Mouse (Mus musculus): ENCODE results near the gene Plekhg1. TPM values are rescaled to one million over a fixed set of nuclear protein-coding genes. Genes with fewer than 3 reads are reported as not detected.

Gene Plekhg1
- total and polyA plus RNA-seq, 2 experiments from 2014 or later, result 6.8 to 14.8 TPM

DNA sequence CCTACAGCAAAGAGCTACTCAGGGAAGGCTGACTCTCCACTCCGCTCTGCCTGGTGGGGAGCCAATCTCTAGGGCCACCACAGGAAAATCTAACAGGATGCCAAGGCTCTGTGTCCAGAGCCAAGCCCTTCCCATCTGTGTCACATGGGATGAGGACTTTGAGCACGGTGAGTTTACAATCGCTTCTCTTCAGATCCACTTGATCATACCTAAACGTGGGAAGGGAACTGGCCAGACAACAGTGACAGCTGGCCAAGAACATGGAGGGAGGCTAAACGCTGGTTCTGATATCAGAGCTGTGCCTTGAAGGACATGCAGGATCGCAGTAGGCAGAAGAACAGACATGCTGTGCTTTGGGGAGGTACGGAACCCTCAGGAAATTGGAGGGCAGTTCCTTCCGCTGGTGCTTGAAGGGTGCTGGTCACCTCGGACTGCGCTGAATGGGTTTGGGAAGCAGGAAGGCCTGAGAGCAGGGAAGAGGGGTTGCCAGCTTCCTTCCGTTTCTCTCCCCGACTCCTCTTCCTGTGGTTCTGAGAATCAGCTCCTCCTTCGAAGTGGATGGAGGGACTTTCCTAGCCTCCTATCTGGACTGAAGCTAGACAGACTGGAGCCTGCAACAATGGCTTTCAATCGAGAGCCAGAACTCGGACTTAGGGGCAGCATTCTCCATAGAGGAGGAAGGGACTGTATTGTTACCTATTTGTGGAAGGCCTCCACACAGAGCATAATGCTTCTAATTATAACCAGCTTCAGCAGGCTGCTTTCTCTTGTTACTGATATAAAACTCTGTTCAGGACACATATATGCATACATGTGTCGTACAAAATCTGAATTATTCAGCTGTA lies 21.9 kb upstream of the Plekhg1 start:
- Histone ChIP-seq H3K4me1 (ENCODE audit: insufficient read depth, low read length) (no peaks in the 10 kb centered on the region; the same call in 1 of the 2 replicates), H3K9me3 (ENCODE audit: low read length) (no peaks in the 10 kb centered on the region), H3K36me3 (ENCODE audit: insufficient read depth, low read length) (no peaks in the 10 kb centered on the region), H3K4me2 (ENCODE audit: low read depth, low read length) (peak overlapping the region; percentile 25; the same call in 1 of the 2 replicates), H3K9ac (replicated peaks; ENCODE audit: low read length) (no peak overlapping the region), H3K27me3 (ENCODE audit: insufficient read depth, low read length) (no peaks in the 10 kb centered on the region), H3K4me3 (ENCODE audit: low read length) (no peak overlapping the region), H3K27ac (peak overlapping the region; percentile 45)
- 58% methylated on average over 16 of the region's 16 CpGs for WGBS
- ATAC-seq, result peak; percentile 88
- TF ChIP-seq CTCF (IDR thresholded peaks at IDR 0.05; ENCODE audit: low read depth), result no peak
- peak; percentile 68 for DNase-seq (ENCODE audit: low spot score)

DNA sequence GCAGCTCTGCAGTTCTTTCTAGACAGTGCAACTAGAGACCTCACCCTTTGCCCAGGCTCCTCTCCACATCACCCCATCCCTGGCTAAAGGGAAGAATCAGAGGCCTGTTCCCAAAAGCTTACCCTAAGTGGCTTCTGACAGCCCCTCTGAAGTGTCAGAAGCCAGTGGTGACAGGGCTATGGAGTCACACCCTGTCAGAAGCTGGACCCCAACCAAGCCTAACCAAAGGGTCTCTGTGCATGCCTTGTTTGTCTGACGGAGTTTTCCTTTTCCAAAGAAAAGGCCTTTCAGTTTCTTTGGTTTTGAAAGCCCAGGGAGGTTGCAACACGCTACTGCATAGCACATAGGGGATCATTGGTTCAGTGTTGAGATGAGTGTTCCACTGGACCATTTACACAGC lies 19.9 kb upstream of the Plekhg1 start:
- no peak overlapping the region for H3K27ac ChIP-seq
- no peak overlapping the region for H3K4me3 ChIP-seq (ENCODE audit: low read length)
- no peak for TF ChIP-seq CTCF (IDR thresholded peaks at IDR 0.05; ENCODE audit: low read depth)
- H3K36me3 ChIP-seq (ENCODE audit: insufficient read depth, low read length), result no peaks in the 10 kb centered on the region
- H3K27me3 ChIP-seq (ENCODE audit: insufficient read depth, low read length), result no peaks in the 10 kb centered on the region
- no peak overlapping the region for H3K9ac ChIP-seq (replicated peaks; ENCODE audit: low read length)
- ATAC-seq (peak; percentile 39; the same call in 1 of the 2 replicates), DNase-seq (ENCODE audit: low spot score) (no peak)
- no peak overlapping the region for H3K4me2 ChIP-seq (ENCODE audit: low read depth, low read length)
- 50% methylated on average over 2 of the region's 2 CpGs for WGBS
- H3K4me1 ChIP-seq (ENCODE audit: insufficient read depth, low read length), result no peaks in the 10 kb centered on the region; the same call in 1 of the 2 replicates
- H3K9me3 ChIP-seq (ENCODE audit: low read length), result no peaks in the 10 kb centered on the region

GRCm38 (mm10) chr10:3722339-3722738 lies 17.8 kb upstream of the Plekhg1 start:
- no peaks in the 10 kb centered on the region for H3K27me3 ChIP-seq (ENCODE audit: insufficient read depth, low read length)
- no peak for ATAC-seq
- TF ChIP-seq CTCF (IDR thresholded peaks at IDR 0.05; ENCODE audit: low read depth), result no peak

GRCm38 (mm10) chr10:3724665-3725064 lies 15.5 kb upstream of the Plekhg1 start:
- H3K4me1 ChIP-seq (ENCODE audit: insufficient read depth, low read length), result no peaks in the 10 kb centered on the region
- H3K4me3 ChIP-seq (ENCODE audit: low read length), result no peak overlapping the region
- H3K27ac ChIP-seq, result no peak overlapping the region
- no peaks in the 10 kb centered on the region for H3K27me3 ChIP-seq (ENCODE audit: insufficient read depth, low read length)
- no peak for ATAC-seq
- H3K9ac ChIP-seq (replicated peaks; ENCODE audit: low read length), result no peak overlapping the region
- WGBS, result 86% methylated on average over 1 of the region's 1 CpGs
- H3K4me2 ChIP-seq (ENCODE audit: low read depth, low read length), result no peak overlapping the region
- TF ChIP-seq CTCF (IDR thresholded peaks at IDR 0.05; ENCODE audit: low read depth), result no peak
- no peaks in the 10 kb centered on the region for H3K36me3 ChIP-seq (ENCODE audit: insufficient read depth, low read length)
- no peaks in the 10 kb centered on the region for H3K9me3 ChIP-seq (ENCODE audit: low read length)
- DNase-seq (ENCODE audit: low spot score), result no peak

More at GRCm38 (mm10) chr10:3722339-3722738, 17.8 kb upstream of the Plekhg1 start:
- 16% methylated on average over 2 of the region's 2 CpGs for WGBS
- Histone ChIP-seq H3K4me3 (ENCODE audit: low read length) (no peak overlapping the region), H3K4me2 (ENCODE audit: low read depth, low read length) (no peak overlapping the region), H3K27ac (peak overlapping the region; percentile 15; the same call in 1 of the 2 replicates), H3K9ac (replicated peaks; ENCODE audit: low read length) (no peak overlapping the region), H3K4me1 (ENCODE audit: insufficient read depth, low read length) (no peaks in the 10 kb centered on the region), H3K9me3 (ENCODE audit: low read length) (no peaks in the 10 kb centered on the region), H3K36me3 (ENCODE audit: insufficient read depth, low read length) (no peaks in the 10 kb centered on the region)
- no peak for DNase-seq (ENCODE audit: low spot score)

GRCm38 (mm10) chr10:3729666-3730065 lies 10.5 kb upstream of the Plekhg1 start:
- no peaks in the 10 kb centered on the region for H3K36me3 ChIP-seq (ENCODE audit: insufficient read depth, low read length)
- no peaks in the 10 kb centered on the region for H3K4me1 ChIP-seq (ENCODE audit: insufficient read depth, low read length)
- ATAC-seq (no peak), DNase-seq (ENCODE audit: low spot score) (no peak)
- H3K4me3 ChIP-seq (ENCODE audit: low read length), result no peak overlapping the region
- WGBS, result 68% methylated on average over 3 of the region's 3 CpGs
- no peaks in the 10 kb centered on the region for H3K27me3 ChIP-seq (ENCODE audit: insufficient read depth, low read length)
- H3K4me2 ChIP-seq (ENCODE audit: low read depth, low read length), result no peak overlapping the region
- H3K9me3 ChIP-seq (ENCODE audit: low read length), result no peaks in the 10 kb centered on the region
- no peak for TF ChIP-seq CTCF (IDR thresholded peaks at IDR 0.05; ENCODE audit: low read depth)
- H3K9ac ChIP-seq (replicated peaks; ENCODE audit: low read length), result no peak overlapping the region
- H3K27ac ChIP-seq, result no peak overlapping the region

- Histone ChIP-seq H3K4me2 (ENCODE audit: low read depth, low read length) (no peak overlapping the region), H3K27ac (no peak overlapping the region), H3K9me3 (ENCODE audit: low read length) (no peaks in the 10 kb centered on the region), H3K36me3 (ENCODE audit: insufficient read depth, low read length) (no peaks in the 10 kb centered on the region), H3K9ac (replicated peaks; ENCODE audit: low read length) (no peak overlapping the region), H3K4me3 (ENCODE audit: low read length) (no peak overlapping the region), H3K27me3 (ENCODE audit: insufficient read depth, low read length) (no peaks in the 10 kb centered on the region), H3K4me1 (ENCODE audit: insufficient read depth, low read length) (no peaks in the 10 kb centered on the region)
- WGBS, result 60% methylated on average over 4 of the region's 4 CpGs
- no peak for TF ChIP-seq CTCF (IDR thresholded peaks at IDR 0.05; ENCODE audit: low read depth)
- no peak for DNase-seq (ENCODE audit: low spot score)
- no peak for ATAC-seq
Observed at GRCm38 (mm10) chr10:3730314-3730713, 9.8 kb upstream of the Plekhg1 start.

DNA sequence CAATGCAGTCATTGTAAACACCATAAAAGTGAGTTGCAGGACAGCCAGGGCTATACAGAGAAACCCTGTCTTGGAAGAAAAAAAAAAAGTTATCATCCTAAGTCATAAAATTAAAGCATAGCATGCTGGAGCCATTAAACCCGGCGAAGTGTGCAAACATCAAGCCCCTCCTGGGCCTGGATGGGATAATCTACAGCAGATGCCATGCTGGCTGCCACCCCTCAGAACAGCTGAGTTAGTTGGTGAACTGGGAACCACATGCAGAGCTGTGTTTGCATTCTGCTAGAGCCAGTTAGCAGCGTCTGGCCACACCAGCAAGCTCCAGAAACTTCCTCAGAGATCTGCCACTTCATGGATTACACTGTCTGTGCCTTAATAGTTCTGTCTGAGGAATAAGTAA lies 3.1 kb upstream of the Plekhg1 start:
- whole genome bisulfite sequencing, result 54% methylated on average over 3 of the region's 3 CpGs
- no peak for ATAC-seq
- Histone ChIP-seq H3K36me3 (ENCODE audit: insufficient read depth, low read length) (no peaks in the 10 kb centered on the region), H3K4me2 (ENCODE audit: low read depth, low read length) (no peak overlapping the region), H3K9me3 (ENCODE audit: low read length) (no peaks in the 10 kb centered on the region), H3K27ac (no peak overlapping the region), H3K4me1 (ENCODE audit: insufficient read depth, low read length) (no peaks in the 10 kb centered on the region), H3K9ac (replicated peaks; ENCODE audit: low read length) (no peak overlapping the region), H3K27me3 (ENCODE audit: insufficient read depth, low read length) (no peaks in the 10 kb centered on the region), H3K4me3 (ENCODE audit: low read length) (no peak overlapping the region)
- peak; percentile 33 for DNase-seq (ENCODE audit: low spot score)
- no peak for TF ChIP-seq CTCF (IDR thresholded peaks at IDR 0.05; ENCODE audit: low read depth)

Measured in hindbrain, postnatal 0 days (tissue).